Mouse (Mus musculus) MN1 (cell line): ENCODE data around the gene Itch.
"Not testable (repeated sequence)": the region's sequence is repeated elsewhere in the genome, so short reads cannot be mapped to it uniquely, and the experiment has no call there.

Source experiments
- DNase-seq: peaks from one replicate; pipeline ENCODE4 v3.0.0-alpha.2; 2016; ENCODE audit warnings: low spot score

Gene Itch

DNA sequence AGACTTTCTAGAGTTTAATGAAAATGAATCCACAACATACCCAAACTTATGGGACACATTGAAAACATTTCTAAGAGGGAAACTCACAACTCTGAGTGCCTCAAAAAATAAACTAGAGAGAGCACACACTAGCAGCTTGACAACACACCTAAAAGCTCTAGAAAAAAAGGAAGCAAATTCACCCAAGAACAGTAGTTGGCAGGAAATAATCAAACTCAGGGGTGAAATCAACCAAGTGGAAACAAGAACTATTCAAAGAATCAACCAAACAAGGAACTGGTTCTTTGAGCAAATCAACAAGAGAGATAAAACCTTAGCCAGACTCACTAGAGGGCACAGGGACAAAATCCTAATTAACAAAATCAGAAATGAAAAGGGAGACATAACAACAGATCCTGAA is 16.0 kb downstream of the Itch start:
- DNase-seq = not testable (repeated sequence)

GRCm38 (mm10) chr2:155207419-155207818 is 74.1 kb downstream of the Itch start:
- DNase-seq = peak; percentile 41

DNA sequence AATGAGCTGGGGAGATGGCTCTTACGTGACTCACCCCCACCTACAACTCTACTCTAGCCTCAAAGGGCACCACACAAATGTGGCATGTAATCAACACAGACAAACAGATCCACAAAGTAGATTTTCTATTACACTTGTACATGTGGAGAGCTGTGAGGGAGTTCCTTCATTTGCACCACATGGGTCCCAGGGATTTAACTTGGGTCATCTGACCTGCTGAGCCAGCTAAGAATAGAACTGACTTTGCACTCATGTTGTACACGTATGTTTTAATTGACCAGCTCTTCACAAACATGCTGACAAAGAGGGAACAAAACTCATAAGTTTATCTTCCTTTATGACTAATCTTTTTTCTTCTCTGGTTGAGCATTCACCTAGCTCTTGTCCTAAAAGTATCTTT is 89.8 kb downstream of the Itch start:
- no peak for DNase-seq

GRCm38 (mm10) chr2:155224721-155225120 is 91.4 kb downstream of the Itch start:
- DNase-seq = no peak

DNA sequence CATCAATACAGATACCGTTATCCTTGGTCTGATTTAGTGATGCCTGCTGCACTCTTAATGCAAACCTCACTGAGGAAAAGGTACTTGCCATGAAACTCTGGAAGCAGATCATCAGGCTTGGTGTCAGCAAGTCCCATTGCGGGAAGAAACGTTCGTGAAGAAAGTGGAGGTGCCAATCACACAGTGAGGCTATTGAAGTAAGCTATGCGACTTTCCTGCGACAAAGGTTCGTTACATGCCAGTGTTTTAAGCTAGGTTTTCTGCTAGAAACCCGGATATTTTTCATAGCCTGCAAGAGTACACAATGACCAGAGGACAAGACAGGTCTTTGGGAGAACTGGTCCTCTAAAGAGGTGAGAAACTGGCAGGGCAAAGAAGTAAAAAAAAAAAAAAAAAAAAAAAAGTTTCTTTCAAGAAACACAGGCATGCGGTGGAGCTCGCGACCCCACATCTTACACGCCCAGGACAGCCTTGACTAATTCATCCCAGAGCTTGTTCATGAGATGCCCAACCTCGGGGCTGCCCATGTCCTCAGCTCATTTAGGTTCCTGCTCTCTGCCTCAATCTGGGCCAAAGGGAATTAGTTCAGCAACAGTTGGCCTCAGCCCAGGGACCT is 102.5 kb downstream of the Itch start:
- DNase-seq = peak; percentile 37

DNA sequence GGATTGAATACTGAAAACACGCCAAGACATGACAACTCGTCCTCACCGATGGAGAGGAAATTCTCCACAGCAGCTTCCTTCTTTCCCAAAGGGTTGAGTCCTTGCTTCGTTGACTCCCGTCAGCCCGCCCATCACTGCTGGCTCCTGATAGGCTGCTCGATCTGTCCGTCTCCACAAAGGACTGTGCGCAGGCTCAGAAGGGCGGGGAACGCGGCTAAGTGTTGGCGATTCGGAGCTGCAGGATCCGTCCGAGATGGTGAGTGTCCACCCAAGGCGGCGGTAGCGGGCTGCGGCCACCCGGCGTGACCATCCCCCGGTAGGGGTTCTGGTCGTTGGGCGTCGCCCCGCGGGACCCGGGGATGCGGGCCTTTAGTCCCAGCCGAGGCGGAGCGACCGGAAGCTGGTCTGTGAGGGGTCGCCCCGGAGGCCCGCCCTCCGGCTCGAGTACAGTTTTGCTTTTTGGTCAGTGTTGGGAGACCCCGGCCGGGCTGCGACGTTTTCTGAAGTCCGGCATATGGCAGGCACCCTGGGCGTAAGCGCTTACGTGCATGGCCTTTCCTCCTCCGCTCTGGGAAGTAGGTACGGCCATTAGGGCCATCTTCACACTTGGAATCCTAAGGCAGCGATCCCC is 103.2 kb downstream of the Itch start, which contains the start of gene Dynlrb1:
Gene Dynlrb1, plus strand, starts transcription at position 172 of the 631 bp plus-strand sequence.
- DNase-seq = peak; percentile 99

GRCm38 (mm10) chr2:155237276-155237675 is 104.0 kb downstream of the Itch start:
- no peak for DNase-seq

- DNase-seq = no peak
Measured at GRCm38 (mm10) chr2:155240915-155241314, 107.6 kb downstream of the Itch start.

GRCm38 (mm10) chr2:155242296-155242855 is 109.1 kb downstream of the Itch start:
- DNase-seq = peak; percentile 82

DNA sequence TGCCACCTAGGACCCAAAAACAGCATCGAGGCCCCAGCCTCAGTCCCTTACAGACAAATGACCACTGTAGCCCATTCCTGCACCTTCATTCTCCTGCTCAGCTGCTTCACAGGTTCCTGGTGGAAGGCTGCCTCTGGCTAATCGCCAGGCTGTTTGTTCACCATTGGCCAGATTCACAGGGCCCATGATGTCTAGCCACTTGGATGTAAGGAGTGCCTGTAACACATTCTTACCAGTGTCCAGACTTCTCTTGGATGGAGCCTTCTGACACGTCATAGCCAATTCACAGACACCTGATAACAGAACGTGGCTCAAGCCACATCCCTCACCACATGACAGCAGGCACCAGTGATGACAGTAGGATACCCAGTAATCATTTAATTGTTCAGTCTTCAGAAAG is 112.9 kb downstream of the Itch start:
- DNase-seq = no peak

- DNase-seq = no peak
Measured at GRCm38 (mm10) chr2:155248206-155248605, 114.9 kb downstream of the Itch start.

GRCm38 (mm10) chr2:155248718-155249117 is 115.4 kb downstream of the Itch start:
- DNase-seq = no peak

DNA sequence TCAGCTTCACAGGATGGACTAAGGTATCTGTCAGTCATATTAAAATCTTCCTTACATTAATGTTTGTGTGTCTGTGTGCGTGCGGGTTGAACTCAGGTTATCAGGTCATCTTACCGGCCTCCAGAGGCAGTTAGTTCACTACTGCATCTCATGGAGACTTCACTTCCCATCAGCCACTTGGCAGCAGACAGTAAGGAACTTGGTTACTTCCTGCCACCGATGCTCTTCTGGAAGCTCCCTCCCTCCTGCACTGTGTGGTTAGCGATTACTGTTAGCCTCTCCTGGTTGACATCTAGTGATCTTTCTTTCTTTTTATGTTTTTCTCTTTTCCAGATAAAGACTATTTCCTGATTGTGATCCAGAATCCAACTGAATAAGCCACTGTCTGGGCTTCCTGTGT is 116.3 kb downstream of the Itch start:
- no peak for DNase-seq

- DNase-seq = no peak
Measured at GRCm38 (mm10) chr2:155265526-155265925, 132.2 kb downstream of the Itch start.

DNA sequence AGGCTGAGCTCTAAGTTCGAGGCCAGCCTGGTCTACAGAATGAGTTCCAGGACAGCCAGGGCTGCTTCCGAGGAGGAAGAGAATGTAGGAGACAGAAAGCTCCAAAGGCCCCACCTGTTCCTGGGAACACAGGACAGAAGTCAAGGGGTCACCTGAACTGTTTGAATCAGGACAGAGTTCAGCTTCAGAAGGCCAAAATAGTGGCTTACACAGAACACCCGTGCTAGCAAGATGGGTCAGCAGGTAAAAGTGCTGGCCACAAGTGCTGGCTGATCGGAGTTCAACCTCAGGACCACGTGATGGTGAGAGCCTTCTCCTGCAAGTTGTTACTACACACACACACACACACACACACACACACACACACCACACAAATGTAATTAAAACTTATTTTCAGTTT is 133.6 kb downstream of the Itch start:
- no peak for DNase-seq

GRCm38 (mm10) chr2:155271957-155272356 is 138.6 kb downstream of the Itch start:
- no peak for DNase-seq

GRCm38 (mm10) chr2:155272396-155273170 is 139.3 kb downstream of the Itch start:
- no peak for DNase-seq

DNA sequence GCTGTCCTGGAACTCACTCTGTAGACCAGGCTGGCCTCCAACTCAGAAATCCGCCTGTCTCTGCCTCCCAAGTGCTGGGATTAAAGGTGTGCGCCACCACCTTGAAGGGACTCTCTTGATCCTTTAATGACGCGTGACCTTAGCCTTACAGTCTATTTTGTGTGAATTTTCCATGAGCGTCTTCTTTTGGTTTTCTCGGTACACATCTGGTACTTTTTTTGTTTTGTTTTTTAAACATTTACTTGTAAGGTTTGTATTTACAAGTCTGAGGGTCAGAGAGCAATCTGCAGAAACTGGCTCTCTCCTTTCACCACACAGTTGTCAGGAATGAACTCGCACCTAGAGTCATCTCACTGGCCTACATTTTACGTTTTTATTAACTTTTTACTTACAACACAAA is 140.3 kb downstream of the Itch start:
- no peak for DNase-seq

DNA sequence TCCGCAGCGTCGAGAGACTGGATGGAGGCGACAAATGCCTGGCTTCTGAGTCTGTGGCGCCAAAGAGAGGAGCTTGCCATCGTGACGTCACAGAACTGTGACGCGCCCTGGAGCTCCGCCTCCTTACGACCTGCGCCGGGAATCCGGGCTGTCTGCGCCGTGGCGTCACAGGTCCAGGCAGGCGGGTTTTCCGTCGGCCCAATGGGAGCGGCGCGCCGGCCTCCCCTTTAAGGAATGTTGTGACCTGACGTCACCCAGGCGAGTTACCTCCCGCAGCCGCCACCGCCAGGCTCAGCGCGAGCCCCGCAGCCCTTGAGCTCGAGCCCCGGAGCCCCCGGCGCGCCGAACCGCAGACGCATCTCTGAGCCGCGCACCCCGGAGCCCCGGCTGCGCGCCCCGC is 142.9 kb downstream of the Itch start, which contains the start of gene Map1lc3a:
Gene Map1lc3a, plus strand, starts transcription at position 103 of the 400 bp plus-strand sequence.
- peak; percentile 92 for DNase-seq
